Mouse (Mus musculus) hindbrain, postnatal 0 days (tissue): ENCODE results near the gene Gm13279. TPM values are rescaled to one million over a fixed set of nuclear protein-coding genes. Genes with fewer than 3 reads are reported as not detected.
A peak's percentile ranks its signal among the peaks of the same experiment; 100 is the strongest.
"Not testable (repeated sequence)": the region's sequence is repeated elsewhere in the genome, so short reads cannot be mapped to it uniquely, and the experiment has no call there.

Experiments
- ATAC-seq: fragments of 200-750 bp; cut with Nextera tagmentation; 2 replicates; pipeline ENCODE4 v1.8.0; 2017; ENCODE audit warnings: mild to moderate bottlenecking, moderate TSS enrichment, moderate library complexity
- DNase-seq: peaks from one replicate; pipeline ENCODE4 v3.0.0-alpha.2; 2015; ENCODE audit warnings: low spot score
- H3K27ac ChIP-seq: fragments of 300-500 bp; sonication (generic); 2 replicates; pipeline ENCODE4 v1.5.1; 2014; ENCODE audit warnings: mild to moderate bottlenecking
- H3K27me3 ChIP-seq: fragments of 300-500 bp; sonication (generic); 2 replicates; pipeline ENCODE4 v1.6.1; 2014; ENCODE audit warnings: low read length, mixed read lengths; ENCODE audit not compliant: insufficient read depth
- H3K36me3 ChIP-seq: fragments of 300-500 bp; sonication (generic); 2 replicates; pipeline ENCODE4 v1.6.1; 2014; ENCODE audit warnings: low read length, mixed read lengths; ENCODE audit not compliant: insufficient read depth
- H3K4me1 ChIP-seq: fragments of 300-500 bp; sonication (generic); 2 replicates; pipeline ENCODE4 v1.6.1; 2014; ENCODE audit warnings: antibody characterized with exemption, low read length, mixed read lengths; ENCODE audit not compliant: insufficient read depth
- H3K4me2 ChIP-seq: fragments of 300-500 bp; sonication (generic); 2 replicates; pipeline ENCODE4 v1.6.1; 2014; ENCODE audit warnings: low read depth, mild to moderate bottlenecking, low read length, moderate library complexity, mixed read lengths
- H3K4me3 ChIP-seq: fragments of 300-500 bp; sonication (generic); 2 replicates; pipeline ENCODE4 v1.5.1; 2014; ENCODE audit warnings: low read length
- H3K9ac ChIP-seq: fragments of 300-500 bp; sonication (generic); replicated peaks from 2 replicates; pipeline ENCODE4 v1.6.1; 2014; ENCODE audit warnings: mild to moderate bottlenecking, low read length, moderate library complexity, mixed read lengths
- H3K9me3 ChIP-seq: fragments of 300-500 bp; sonication (generic); 2 replicates; pipeline ENCODE4 v1.6.1; 2016; ENCODE audit warnings: low read length, mixed read lengths
- CTCF ChIP-seq: IDR thresholded peaks from 2 replicates; pipeline ENCODE4 v1.5.1; 2016; ENCODE audit warnings: antibody characterized with exemption, control low read depth, low read depth
- WGBS: fragments of 180-500 bp; shearing (Covaris S2); extraction: QIAGEN DNeasy Blood & Tissue Kit; methylation state at CpG from one replicate; pipeline ENCODE4 v1.1.7; 2014; 5-methylcytosine and 5-hydroxymethylcytosine counted together
- polyA plus RNA-seq: library from polyadenylated mRNA; unstranded; fragments of >200 nt; fragmentation: Nextera tagmentation; extraction: Ambion mirVana; gene quantifications from 2 replicates; pipeline ENCODE4 v1.2.1, GENCODE M21; 2015
- total RNA-seq: library from RNA; depleted of rRNA; stranded (reverse); fragments of >200 nt; gene quantifications from 2 replicates; pipeline ENCODE4 v1.2.3, GENCODE M21; 2014

The Gm13279 gene
- total and polyA plus RNA-seq, 2 experiments from 2014 or later: not detected

DNA sequence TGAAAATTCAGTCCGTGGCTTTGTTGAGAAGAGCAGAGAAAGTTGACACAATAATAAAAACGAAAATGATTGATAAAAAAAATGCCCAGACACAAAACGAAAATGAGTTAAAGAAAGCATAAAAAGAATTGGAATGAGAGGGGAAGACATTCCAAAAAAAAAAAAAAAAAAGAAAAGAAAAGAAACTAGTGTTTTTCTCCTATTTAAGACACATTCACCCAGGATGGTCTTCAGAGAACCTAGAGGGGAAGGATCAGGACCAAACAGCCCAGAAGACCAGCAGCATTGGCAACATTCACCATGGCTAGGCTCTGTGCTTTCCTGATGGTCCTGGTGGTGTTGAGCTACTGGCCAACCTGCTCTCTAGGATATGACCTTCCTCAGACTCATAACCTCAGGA is 18.7 kb downstream of the Gm13279 start, which contains the start of gene Ifna7:
Gene Ifna7, plus strand, starts transcription at position 301 of the 400 bp plus-strand sequence.
- no peaks in the 10 kb centered on the region for H3K27me3 ChIP-seq
- 67% methylated on average over 3 of the region's 3 CpGs for WGBS
- H3K4me1 ChIP-seq: no peaks in the 10 kb centered on the region
- H3K9ac ChIP-seq: no peak within 1 kb of the TSS
- ATAC-seq (no peak), DNase-seq (no peak)
- H3K4me2 ChIP-seq: no peak within 1 kb of the TSS
- H3K9me3 ChIP-seq: no peaks in the 10 kb centered on the region
- no peaks in the 10 kb centered on the region for H3K36me3 ChIP-seq
- no peak within 1 kb of the TSS for H3K27ac ChIP-seq
- no peak for TF ChIP-seq CTCF
- H3K4me3 ChIP-seq: no peak within 1 kb of the TSS

DNA sequence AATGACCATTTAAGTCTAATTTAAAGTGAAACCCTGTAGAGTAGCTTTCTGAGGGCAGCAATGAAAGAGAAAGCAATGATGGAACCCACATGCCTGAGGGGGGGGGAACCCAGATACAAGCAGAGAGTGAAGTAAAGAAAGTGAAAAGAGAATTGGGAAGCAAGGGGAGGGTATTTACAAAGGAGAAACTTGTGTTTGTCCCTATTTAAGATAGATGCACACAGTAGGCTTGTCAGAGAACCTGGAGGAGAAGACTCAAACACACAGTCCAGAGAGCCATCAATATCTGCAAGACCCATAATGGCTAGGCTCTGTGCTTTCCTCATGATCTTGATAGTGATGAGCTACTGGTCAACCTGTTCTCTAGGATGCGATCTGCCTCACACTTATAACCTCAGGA is 22.5 kb downstream of the Gm13279 start, which contains the start of gene Ifna11:
Gene Ifna11, plus strand, starts transcription at position 301 of the 400 bp plus-strand sequence.
- no peaks in the 10 kb centered on the region for H3K4me1 ChIP-seq
- 89% methylated on average over 1 of the region's 1 CpGs for WGBS
- no peak within 1 kb of the TSS for H3K9ac ChIP-seq
- no peak within 1 kb of the TSS for H3K27ac ChIP-seq
- H3K4me3 ChIP-seq: no peak within 1 kb of the TSS
- no peaks in the 10 kb centered on the region for H3K36me3 ChIP-seq
- no peak within 1 kb of the TSS for H3K4me2 ChIP-seq
- H3K9me3 ChIP-seq: no peaks in the 10 kb centered on the region
- DNase-seq: no peak
- no peak for ATAC-seq
- TF ChIP-seq CTCF: no peak
- no peaks in the 10 kb centered on the region for H3K27me3 ChIP-seq

DNA sequence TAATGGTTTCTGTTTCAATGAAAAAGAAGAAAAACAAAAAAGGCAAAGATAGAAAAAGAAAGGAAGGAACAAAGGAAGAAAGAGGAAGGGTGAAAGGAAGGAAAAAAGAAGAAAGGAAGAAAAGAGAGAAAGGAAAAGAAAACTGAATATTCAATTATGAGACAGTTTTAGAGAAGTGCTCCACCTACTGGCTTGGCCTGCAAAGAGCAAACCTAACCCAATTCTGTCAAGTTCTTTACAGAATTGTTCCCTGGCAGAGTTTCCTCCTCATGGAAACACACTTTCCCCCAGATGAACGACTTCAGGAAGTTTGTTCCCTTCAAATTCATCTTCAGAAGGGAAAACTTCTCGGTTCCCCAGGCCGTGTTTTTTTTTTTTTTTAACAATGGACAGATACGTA is 25.8 kb downstream of the Gm13279 start:
- TF ChIP-seq CTCF: peak; percentile 67
- Histone ChIP-seq H3K4me2 (no peak overlapping the region), H3K4me1 (no peaks in the 10 kb centered on the region), H3K36me3 (no peaks in the 10 kb centered on the region), H3K9me3 (no peaks in the 10 kb centered on the region), H3K4me3 (no peak overlapping the region), H3K27ac (no peak overlapping the region), H3K9ac (no peak overlapping the region), H3K27me3 (no peaks in the 10 kb centered on the region)
- 21% methylated on average over 4 of the region's 4 CpGs for WGBS
- DNase-seq (peak; percentile 53), ATAC-seq (no peak)

DNA sequence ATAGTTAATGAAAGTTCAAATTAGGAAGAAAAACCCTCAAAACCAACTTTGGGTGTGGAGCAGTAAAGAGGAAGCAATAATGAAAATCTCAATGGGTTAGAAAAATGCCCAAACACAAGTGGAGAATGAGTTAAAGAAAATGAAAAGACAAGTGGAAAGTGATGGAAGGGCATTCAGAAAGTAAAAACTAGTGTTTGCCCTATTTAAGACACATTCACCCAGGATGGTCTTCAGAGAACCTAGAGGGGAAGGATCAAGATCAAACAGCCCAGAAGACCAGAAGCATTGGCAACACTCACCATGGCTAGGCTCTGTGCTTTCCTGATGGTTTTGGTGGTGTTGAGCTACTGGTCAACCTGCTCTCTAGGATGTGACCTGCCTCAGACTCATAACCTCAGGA is 29.9 kb downstream of the Gm13279 start, which contains the start of gene Ifna6:
Gene Ifna6, plus strand, starts transcription at position 301 of the 400 bp plus-strand sequence.
- DNase-seq, H3K4me3 ChIP-seq, ATAC-seq, H3K27ac ChIP-seq, H3K9ac ChIP-seq, H3K4me2 ChIP-seq, H3K36me3 ChIP-seq, H3K27me3 ChIP-seq, H3K9me3 ChIP-seq, H3K4me1 ChIP-seq: not testable (repeated sequence)

DNA sequence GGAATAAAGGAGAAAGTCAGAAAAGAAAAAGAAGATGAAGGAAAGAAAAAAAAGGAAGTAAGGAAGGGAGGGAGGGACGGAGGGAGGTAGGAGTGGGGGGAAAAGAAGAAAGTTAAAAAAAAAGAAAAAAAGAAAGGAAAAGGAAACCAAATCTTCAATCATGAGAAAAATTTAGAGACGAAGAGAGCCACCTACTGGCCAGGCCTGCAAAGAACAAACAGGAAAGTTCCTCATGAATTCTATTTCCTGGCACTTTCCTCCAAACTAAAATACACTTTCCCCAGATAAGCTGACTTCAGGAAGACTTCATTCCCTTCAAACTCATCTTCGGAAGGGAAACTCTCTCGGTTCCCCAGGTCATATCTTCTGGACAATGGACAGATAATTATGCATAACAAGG is 33.3 kb downstream of the Gm13279 start:
- ATAC-seq (no peak), DNase-seq (peak; percentile 36)
- Histone ChIP-seq H3K4me1 (no peaks in the 10 kb centered on the region), H3K4me3 (no peak overlapping the region), H3K9me3 (no peaks in the 10 kb centered on the region), H3K27ac (no peak overlapping the region), H3K27me3 (no peaks in the 10 kb centered on the region), H3K4me2 (no peak overlapping the region), H3K9ac (no peak overlapping the region), H3K36me3 (no peaks in the 10 kb centered on the region)
- TF ChIP-seq CTCF: peak; percentile 62
- WGBS: 23% methylated on average over 4 of the region's 4 CpGs

DNA sequence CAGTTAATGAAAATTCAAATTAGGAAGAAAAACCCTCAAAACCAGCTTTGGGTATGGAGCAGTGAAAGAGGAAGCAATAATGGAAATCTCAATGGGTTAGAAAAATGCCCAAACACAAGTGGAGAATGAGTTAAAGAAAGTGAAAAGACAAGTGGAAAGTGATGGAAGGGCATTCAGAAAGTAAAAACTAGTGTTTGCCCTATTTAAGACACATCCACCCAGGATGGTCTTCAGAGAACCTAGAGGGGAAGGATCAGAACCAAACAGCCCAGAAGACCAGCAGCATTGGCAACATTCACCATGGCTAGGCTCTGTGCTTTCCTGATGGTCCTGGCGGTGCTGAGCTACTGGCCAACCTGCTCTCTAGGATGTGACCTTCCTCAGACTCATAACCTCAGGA is 38.0 kb downstream of the Gm13279 start, which contains the start of gene Ifna5:
Gene Ifna5, plus strand, starts transcription at position 301 of the 400 bp plus-strand sequence.
- 82% methylated on average over 1 of the region's 1 CpGs for WGBS
- not testable (repeated sequence) for ATAC-seq, H3K4me1 ChIP-seq, DNase-seq, H3K27ac ChIP-seq, H3K27me3 ChIP-seq, H3K4me3 ChIP-seq, H3K9me3 ChIP-seq, H3K9ac ChIP-seq, H3K4me2 ChIP-seq, H3K36me3 ChIP-seq

DNA sequence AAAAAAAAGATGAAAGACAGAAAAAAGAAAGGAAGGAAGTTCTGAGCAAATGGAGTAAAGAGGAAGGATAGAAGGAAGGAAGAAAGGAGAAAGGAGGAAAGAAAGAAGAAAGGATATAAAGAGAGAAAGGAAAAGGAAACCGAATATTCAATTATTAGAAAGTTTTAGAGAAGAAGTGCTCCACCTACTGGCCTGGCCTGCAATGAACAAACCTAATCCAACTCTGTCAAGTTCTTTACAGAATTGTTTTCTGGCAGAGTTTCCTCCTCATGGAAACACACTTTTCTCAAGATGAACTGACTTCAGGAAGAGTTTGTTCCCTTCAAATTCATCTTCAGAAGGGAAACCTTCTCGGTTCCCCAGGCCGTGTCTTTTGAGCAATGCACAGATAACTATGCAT is 41.6 kb downstream of the Gm13279 start:
- DNase-seq (peak; percentile 39), ATAC-seq (no peak)
- peak; percentile 60 for TF ChIP-seq CTCF
- no peak overlapping the region for H3K4me2 ChIP-seq
- no peaks in the 10 kb centered on the region for H3K9me3 ChIP-seq
- no peak overlapping the region for H3K27ac ChIP-seq
- H3K4me3 ChIP-seq: no peak overlapping the region
- WGBS: 44% methylated on average over 3 of the region's 3 CpGs
- H3K36me3 ChIP-seq: no peaks in the 10 kb centered on the region
- no peaks in the 10 kb centered on the region for H3K4me1 ChIP-seq
- no peak overlapping the region for H3K9ac ChIP-seq
- no peaks in the 10 kb centered on the region for H3K27me3 ChIP-seq
